Mouse (Mus musculus) kidney, postnatal 25 days (tissue): ENCODE data around the gene Ube2z.
A peak's percentile ranks its signal among the peaks of the same experiment; 100 is the strongest.
"Not testable (repeated sequence)": the region's sequence is repeated elsewhere in the genome, so short reads cannot be mapped to it uniquely, and the experiment has no call there.

ENCODE experiments used
- DNase-seq, 2 experiments: peaks; one replicate each; pipeline ENCODE4 v3.0.0; 2021; ENCODE audit warnings: mixed read lengths in 2 of 2

Gene Ube2z

GRCm38 (mm10) chr11:96065215-96065911 is at the start of gene Ube2z:
Gene Ube2z, minus strand, starts transcription at chr11:96065388.
- DNase-seq: peak; percentile 97 to 99

GRCm38 (mm10) chr11:96114077-96114476 is 48.9 kb upstream of the Ube2z start:
- DNase-seq: no peak

- DNase-seq: no peak
Observed at GRCm38 (mm10) chr11:96111751-96112150, 46.6 kb upstream of the Ube2z start, which contains the start of gene Calcoco2. Gene Calcoco2, minus strand, starts transcription at chr11:96111964.

- not testable (repeated sequence) for DNase-seq
Observed at GRCm38 (mm10) chr11:96110950-96111349, 45.8 kb upstream of the Ube2z start.

- no peak for DNase-seq
Observed at GRCm38 (mm10) chr11:96108376-96108775, 43.2 kb upstream of the Ube2z start.

GRCm38 (mm10) chr11:96093361-96093760 is 28.2 kb upstream of the Ube2z start:
- peak; percentile 56 to 58 for DNase-seq

GRCm38 (mm10) chr11:96092674-96093291 is 27.6 kb upstream of the Ube2z start:
- DNase-seq: peak in 1 of 2 experiments; percentile 14

GRCm38 (mm10) chr11:96091073-96091472 is 25.9 kb upstream of the Ube2z start:
- peak in 1 of 2 experiments; percentile 53 for DNase-seq

- DNase-seq: no peak
Observed at GRCm38 (mm10) chr11:96087981-96088380, 22.8 kb upstream of the Ube2z start.

GRCm38 (mm10) chr11:96082682-96083081 is 17.5 kb upstream of the Ube2z start:
- no peak for DNase-seq

GRCm38 (mm10) chr11:96080736-96081135 is 15.5 kb upstream of the Ube2z start:
- peak in 1 of 2 experiments; percentile 10 for DNase-seq

- DNase-seq: no peak
Observed at GRCm38 (mm10) chr11:96076221-96077105, 11.3 kb upstream of the Ube2z start.

- DNase-seq: peak; percentile 98 to 100
Observed at GRCm38 (mm10) chr11:96075509-96076220, 10.5 kb upstream of the Ube2z start, which contains the start of gene Atp5g1. Gene Atp5g1, minus strand, starts transcription at chr11:96075670.

GRCm38 (mm10) chr11:96075177-96075508 is 10.0 kb upstream of the Ube2z start:
- peak in 1 of 2 experiments; percentile 16 for DNase-seq

- DNase-seq: peak in 1 of 2 experiments; percentile 11
Observed at GRCm38 (mm10) chr11:96074351-96075176, 9.4 kb upstream of the Ube2z start.

GRCm38 (mm10) chr11:96073295-96073993 is 8.3 kb upstream of the Ube2z start:
- peak; percentile 46 to 70 for DNase-seq

- no peak for DNase-seq
Observed at GRCm38 (mm10) chr11:96071013-96071412, 5.8 kb upstream of the Ube2z start.

GRCm38 (mm10) chr11:96070353-96070752 is 5.2 kb upstream of the Ube2z start:
- DNase-seq: peak in 1 of 2 experiments; percentile 66

GRCm38 (mm10) chr11:96068231-96068630 is 3.0 kb upstream of the Ube2z start:
- peak; percentile 25 to 49 for DNase-seq

- peak; percentile 18 to 68 for DNase-seq
Observed at GRCm38 (mm10) chr11:96064521-96065214, 520 bp downstream of the Ube2z start.
